Comparison of ENCODE assay signal across 8 mouse cellular contexts in genomic region chr14:26067325-26067633, GRCm38 (mm10). TPM values are rescaled to one million over a fixed set of nuclear protein-coding genes. Genes with fewer than 3 reads are reported as not detected.
DNase-seq lines count a peak whose midpoint lies in the region; ATAC-seq and TF ChIP-seq lines count a peak whose summit lies in the region.
"Not testable (repeated sequence)": the region's sequence is repeated elsewhere in the genome, so short reads cannot be mapped to it uniquely, and the experiment has no call there.
"Had no signal": no experiment of that assay in that cellular context is flagged by ENCODE, and none has a peak within 500 bp of the region (broad histone marks: within the 10 kb centered on the region; RNA-seq: fewer than 3 reads in every experiment).

Tmem254c (minus strand) TSS chr14:26067355.

- H3K4me1 ChIP-seq in forebrain, postnatal 0 days (ENCODE audit: insufficient read depth); kidney, embryonic 16.5 days (ENCODE audit: insufficient read depth, low read length); lung, embryonic 15.5 days; neural tube, embryonic 12.5 days: not testable (repeated sequence)

- WGBS in forebrain, postnatal 0 days, result no CpG with 5 or more reads among the region's 10 CpGs
- no CpG with 5 or more reads among the region's 10 CpGs for WGBS in kidney, embryonic 16.5 days
- WGBS in lung, embryonic 15.5 days, result no CpG with 5 or more reads among the region's 10 CpGs
- no CpG with 5 or more reads among the region's 10 CpGs for WGBS in neural tube, embryonic 12.5 days

- H3K27ac ChIP-seq in forebrain, postnatal 0 days (ENCODE audit: low read depth, low read length); kidney, embryonic 16.5 days (ENCODE audit: low read length); lung, embryonic 15.5 days; neural tube, embryonic 12.5 days: not testable (repeated sequence)

- TF ChIP-seq CTCF in forebrain, postnatal 0 days (IDR thresholded peaks at IDR 0.05; ENCODE audit: low read depth), result not testable (repeated sequence)

- H3K4me3 ChIP-seq in forebrain, postnatal 0 days (ENCODE audit: low read depth, low read length); kidney, embryonic 16.5 days (ENCODE audit: low read length); lung, embryonic 15.5 days; neural tube, embryonic 12.5 days: not testable (repeated sequence)

- peak; percentile 90 for ATAC-seq in cerebellum, adult (ENCODE audit: insufficient number of reproducible peaks, low FRiP score, low TSS enrichment)
- peak; percentile 87 for ATAC-seq in forebrain, postnatal 0 days
- peak; percentile 80; the same call in 1 of the 2 replicates for ATAC-seq in kidney, embryonic 16.5 days (ENCODE audit: low FRiP score, low TSS enrichment)
- peak; percentile 72; the same call in 1 of the 2 replicates for ATAC-seq in lung, embryonic 15.5 days (ENCODE audit: borderline replicate concordance, extremely low read depth, low FRiP score, low TSS enrichment)
- ATAC-seq in neural tube, embryonic 12.5 days (ENCODE audit: low FRiP score, low read depth), result peak; percentile 58

- DNase-seq in forebrain, postnatal 0 days; heart, postnatal 4 days; left cerebral cortex, postnatal 4 days: not testable (repeated sequence)

- intact Hi-C loops in left cerebral cortex, postnatal 4 days (cut with DNase I), result not testable (repeated sequence)

- not testable (repeated sequence) for H3K9ac ChIP-seq in forebrain, postnatal 0 days; kidney, embryonic 16.5 days (replicated peaks; ENCODE audit: low read length); lung, embryonic 15.5 days; neural tube, embryonic 12.5 days

- H3K27me3 ChIP-seq in forebrain, postnatal 0 days (ENCODE audit: insufficient read depth, low read length); kidney, embryonic 16.5 days (ENCODE audit: insufficient read depth, low read length); lung, embryonic 15.5 days; neural tube, embryonic 12.5 days (replicated peaks): not testable (repeated sequence)

- not testable (repeated sequence) for H3K36me3 ChIP-seq in forebrain, postnatal 0 days (ENCODE audit: insufficient read depth); kidney, embryonic 16.5 days (ENCODE audit: insufficient read depth, low read length); lung, embryonic 15.5 days; neural tube, embryonic 12.5 days

- H3K9me3 ChIP-seq in forebrain, postnatal 0 days (ENCODE audit: low read length); kidney, embryonic 16.5 days (ENCODE audit: low read length); lung, embryonic 15.5 days; neural tube, embryonic 12.5 days: not testable (repeated sequence)

- not testable (repeated sequence) for H3K4me2 ChIP-seq in forebrain, postnatal 0 days (ENCODE audit: low read depth); kidney, embryonic 16.5 days (replicated peaks; ENCODE audit: low read depth, low read length); lung, embryonic 15.5 days; neural tube, embryonic 12.5 days (replicated peaks)

RNA-seq across cellular contexts. Expression of gene Tmem254c, which starts in this region (rescaled TPM):
- 24.2 and 40.0 TPM in 2 replicates for total RNA-seq in forebrain, postnatal 0 days (2014; rRNA removed)
- 36.2 and 40.9 TPM in 2 replicates for polyA plus RNA-seq in forebrain, postnatal 0 days (2015; fragmentation: Nextera tagmentation; extraction: Ambion mirVana)
- total RNA-seq in heart, postnatal 4 days (2021), result 10 to 100 TPM; 15.5 to 31.0 TPM
- 49.9 and 55.1 TPM in 2 replicates for polyA plus RNA-seq in kidney, embryonic 16.5 days (2015; fragmentation: Nextera tagmentation; extraction: Ambion mirVana)
- 10 to 100 TPM; 38.8 to 48.4 TPM for total RNA-seq in left cerebral cortex, postnatal 4 days (2021)
- polyA plus RNA-seq in lung, embryonic 15.5 days (2015; fragmentation: Nextera tagmentation; extraction: Ambion mirVana), result 39.1 and 42.6 TPM in 2 replicates
- polyA plus RNA-seq in neural tube, embryonic 12.5 days (2016; fragmentation: Nextera tagmentation; extraction: Ambion mirVana), result 17.6 and 19.4 TPM in 2 replicates
- polyA plus RNA-seq: macrophage had no signal
